Mouse (Mus musculus) brown adipose tissue, adult 24 weeks (tissue): ENCODE measurements at regions not wholly inside any gene's neighbourhood (a gene's known extent, or its start where the extent isn't known, plus 50 kb on each side); places are given as distances from the start of the nearest gene placed in this dataset.

ENCODE experiments used
- H3K27ac ChIP-seq: fragments of 200-500 bp; replicated peaks from 2 replicates; pipeline ENCODE4 v1.5.1; 2012; ENCODE audit warnings: low read depth, mild to moderate bottlenecking, low read length
- H3K4me1 ChIP-seq: fragments of 200-500 bp; 2 replicates; pipeline ENCODE4 v1.6.1; 2012; ENCODE audit warnings: low read length, mixed read lengths; ENCODE audit not compliant: control insufficient read depth, insufficient read depth, insufficient read length
- H3K4me3 ChIP-seq: fragments of 200-500 bp; 2 replicates; pipeline ENCODE4 v1.5.1; 2012; ENCODE audit warnings: low read depth, mild to moderate bottlenecking, low read length, moderate library complexity; ENCODE audit not compliant: insufficient read depth

DNA sequence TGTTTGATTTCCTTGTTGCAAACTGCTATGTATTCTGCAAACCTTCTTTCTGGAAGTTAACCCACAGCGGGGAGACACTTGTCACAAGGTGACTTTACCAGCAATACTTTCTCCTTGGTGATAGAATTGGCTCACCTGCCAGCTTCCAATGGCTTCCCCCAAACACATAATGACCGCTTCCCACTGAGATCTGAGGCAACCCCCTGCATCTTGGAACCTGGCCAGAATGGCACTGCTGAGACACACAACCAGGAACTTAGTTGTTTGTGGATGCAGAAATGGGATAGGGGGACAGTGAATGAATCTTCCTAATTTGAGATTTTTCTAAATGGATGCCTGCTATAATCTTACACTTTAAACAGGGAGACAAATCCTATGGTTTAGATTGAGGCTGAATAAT lies 224.3 kb upstream of the Dph6 start:
- Histone ChIP-seq H3K27ac (no peak overlapping the region), H3K4me1 (no peaks in the 10 kb centered on the region), H3K4me3 (no peak overlapping the region)

DNA sequence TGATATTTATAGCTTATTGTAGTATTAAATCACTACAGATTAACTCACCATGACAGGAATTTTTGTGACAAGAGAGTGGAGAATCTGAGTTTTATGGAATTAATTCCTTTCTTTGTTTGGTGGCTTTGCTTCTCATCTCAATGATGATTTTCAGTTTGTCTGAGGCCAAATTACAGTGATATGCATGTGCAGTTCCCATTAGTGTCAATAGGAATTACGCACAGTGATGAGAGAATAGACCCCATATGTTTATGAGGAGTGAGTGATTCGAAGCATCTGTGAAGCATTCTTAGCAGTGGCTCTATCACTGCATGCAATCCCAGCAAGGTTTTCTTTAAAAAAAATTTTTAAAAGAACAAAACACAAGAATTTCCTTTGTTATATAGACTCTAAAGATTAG lies 225.0 kb upstream of the Dph6 start:
- no peak overlapping the region for H3K4me3 ChIP-seq
- no peak overlapping the region for H3K27ac ChIP-seq
- H3K4me1 ChIP-seq = no peaks in the 10 kb centered on the region

DNA sequence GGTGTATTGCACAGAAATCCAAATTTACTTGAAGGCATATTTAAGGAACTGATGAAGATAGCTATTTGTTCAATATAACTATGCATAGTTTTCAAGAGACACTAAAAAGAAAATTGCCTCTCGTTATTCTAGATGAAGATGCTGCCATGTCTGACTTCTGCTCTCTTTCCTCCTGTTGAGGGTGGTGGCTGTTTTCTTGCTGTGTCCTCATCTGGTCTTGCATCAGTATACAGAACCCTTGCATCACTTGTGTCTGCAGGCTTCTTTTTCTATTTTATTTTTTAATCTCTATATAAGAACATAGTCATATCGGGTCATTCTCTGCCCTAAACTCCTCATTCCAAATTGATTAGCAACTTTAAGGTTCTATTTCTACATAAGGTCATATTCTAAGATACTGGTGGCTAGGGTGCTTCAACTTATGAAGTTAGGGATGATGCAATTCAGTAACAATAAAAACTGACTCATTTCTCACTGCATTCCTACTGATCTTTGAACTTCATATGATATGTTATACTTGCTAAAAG lies 231.0 kb upstream of the Dph6 start:
- Histone ChIP-seq H3K27ac (no peak overlapping the region), H3K4me1 (no peaks in the 10 kb centered on the region), H3K4me3 (no peak overlapping the region)

DNA sequence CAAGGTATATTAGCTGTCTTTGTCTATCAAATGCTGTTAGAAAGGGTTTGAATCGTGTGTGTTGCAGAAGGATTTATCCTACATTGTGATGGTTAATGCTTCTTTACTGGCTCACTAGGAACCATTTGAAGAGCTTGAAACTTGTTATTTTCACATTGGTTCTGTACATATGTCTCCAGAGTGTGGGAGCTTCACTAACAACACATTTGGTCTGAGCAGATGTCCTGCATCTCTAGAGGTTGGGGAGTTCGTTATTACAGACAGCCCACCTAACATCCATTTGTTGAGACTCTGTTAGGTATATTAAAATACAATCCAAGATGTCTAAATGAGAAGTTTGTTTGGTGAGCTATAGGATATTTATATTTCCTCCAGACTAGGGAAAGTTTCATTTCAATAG lies 244.0 kb upstream of the Dph6 start:
- Histone ChIP-seq H3K4me1 (no peaks in the 10 kb centered on the region), H3K27ac (no peak overlapping the region), H3K4me3 (no peak overlapping the region)

DNA sequence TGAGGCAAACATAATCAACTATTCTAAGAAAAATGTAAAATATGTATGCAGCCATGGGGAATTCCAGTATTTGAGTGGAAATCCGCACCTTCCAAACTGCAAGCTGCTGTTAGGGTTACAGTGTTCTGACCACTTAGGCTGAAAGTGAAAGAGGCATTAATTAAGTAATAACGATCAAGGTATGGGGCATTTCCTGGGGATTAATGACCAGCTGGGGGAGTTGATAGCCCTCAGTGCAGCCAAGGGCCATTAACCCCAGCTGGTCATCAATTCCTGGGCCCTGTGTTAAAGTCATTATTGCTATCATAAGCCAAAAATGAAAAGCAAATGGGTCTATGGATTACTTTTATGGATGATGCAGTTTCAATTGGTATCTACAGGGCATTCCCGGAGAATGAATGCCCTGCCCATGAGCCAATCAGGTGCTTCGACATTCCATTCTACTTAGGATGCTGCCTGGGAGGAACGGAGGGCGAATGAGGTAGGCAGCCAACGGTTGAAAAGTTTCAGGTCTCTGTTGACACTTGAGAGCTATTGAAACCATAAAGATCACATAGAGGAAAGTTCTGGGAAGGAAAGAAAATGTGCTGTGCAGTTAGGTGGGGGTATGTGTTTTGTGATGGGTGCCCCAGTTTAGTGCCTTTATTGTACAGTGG lies 257.2 kb upstream of the Dph6 start:
- Histone ChIP-seq H3K4me3 (no peak overlapping the region), H3K27ac (no peak overlapping the region), H3K4me1 (no peaks in the 10 kb centered on the region)

DNA sequence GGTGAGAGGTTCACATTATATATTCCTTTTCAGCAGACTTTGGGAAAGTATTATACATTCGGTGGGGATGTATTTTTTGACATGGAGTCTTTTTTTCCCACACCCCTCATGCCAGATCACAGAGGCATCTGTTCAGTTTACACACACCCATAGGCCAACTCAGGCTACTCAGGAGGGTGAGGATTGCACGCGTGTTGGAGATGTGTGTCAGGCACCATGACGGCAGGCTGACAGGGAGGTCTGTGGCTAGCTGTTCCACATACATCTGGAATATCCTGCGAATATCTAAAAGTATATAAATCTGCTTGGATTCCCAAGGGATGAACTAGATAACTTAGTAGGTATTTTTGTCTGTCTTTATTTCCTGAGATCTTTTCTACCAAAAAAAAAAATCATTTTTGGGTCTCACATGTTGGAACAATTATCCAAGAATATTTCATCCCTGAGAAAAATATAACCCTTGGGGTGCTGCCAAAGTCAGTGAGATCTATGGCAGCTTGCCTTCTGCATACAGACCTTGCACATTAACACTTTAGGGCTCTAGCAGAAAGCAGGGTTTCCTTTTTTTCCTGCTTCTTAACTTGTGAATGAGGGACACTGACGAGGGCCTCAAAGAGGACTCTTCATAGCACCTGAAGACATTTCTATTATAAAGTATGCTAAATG lies 260.4 kb upstream of the Dph6 start:
- H3K4me3 ChIP-seq = no peak overlapping the region

DNA sequence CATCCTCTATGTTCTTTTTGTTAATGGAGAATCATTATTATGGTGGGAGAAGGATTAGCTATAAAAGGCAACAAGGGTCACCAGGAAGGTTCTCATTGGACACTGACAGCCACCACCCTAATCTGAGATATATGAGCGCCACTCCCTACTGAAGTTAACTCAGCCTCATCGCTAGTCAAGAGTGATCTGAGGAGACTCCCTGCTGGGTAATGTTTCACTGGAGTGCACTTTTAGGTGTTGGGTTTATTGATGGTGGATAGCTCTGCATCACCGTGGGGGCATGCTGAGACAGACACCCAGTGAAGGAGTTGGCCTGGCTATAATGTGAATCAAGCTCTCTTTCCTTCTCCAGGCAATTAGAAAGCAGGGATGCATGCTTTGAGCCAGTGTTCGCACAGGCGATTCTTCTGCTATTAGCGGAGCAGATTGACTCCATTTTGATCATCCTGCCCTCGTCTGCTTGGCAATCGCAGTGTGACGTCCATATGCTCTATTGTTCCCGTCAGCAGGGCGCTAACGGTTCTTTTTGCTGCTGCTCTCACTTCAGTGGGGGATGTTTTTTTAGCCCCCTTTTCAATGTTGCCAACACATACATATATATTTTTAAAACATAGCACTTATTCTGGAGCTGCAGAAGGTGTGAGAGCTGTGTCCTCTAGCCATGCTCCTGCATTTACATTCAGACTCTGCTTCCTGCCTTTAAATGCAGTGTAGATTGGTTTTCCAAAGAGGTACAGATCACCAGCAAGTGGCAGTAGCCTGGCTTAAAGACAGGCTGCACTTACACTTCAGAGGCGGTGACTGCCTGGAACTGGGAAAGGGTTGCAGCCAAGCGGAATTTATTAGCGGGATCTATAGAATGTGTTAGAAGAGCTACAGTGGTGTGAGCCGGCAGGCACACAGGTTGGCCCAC lies 263.9 kb upstream of the Dph6 start:
- Histone ChIP-seq H3K4me1 (no peaks in the 10 kb centered on the region), H3K27ac (no peak overlapping the region), H3K4me3 (no peak overlapping the region)

More for the DNA sequence above, 260.4 kb upstream of the Dph6 start:
- H3K4me1 ChIP-seq = no peaks in the 10 kb centered on the region
- no peak overlapping the region for H3K27ac ChIP-seq

DNA sequence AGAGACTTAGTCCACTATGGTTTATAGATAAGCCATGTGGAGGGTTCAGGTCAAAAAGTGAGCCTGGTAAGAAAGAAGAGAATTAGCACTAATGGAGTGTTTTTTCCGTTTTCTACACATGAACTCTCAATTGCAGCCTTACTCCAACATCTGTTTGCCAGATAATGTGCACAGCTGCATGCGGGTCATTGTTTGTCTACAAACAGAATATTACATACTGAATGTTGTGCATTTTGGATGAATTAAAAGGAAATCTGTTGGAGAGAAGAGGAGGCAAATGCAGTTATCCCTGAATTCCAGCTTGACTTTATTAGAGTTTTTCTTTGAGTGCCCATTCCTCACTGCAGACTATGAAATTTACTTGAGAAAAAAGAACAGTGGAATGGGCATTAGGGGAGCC lies 269.1 kb upstream of the Dph6 start:
- Histone ChIP-seq H3K27ac (no peak overlapping the region), H3K4me1 (no peaks in the 10 kb centered on the region), H3K4me3 (no peak overlapping the region)

DNA sequence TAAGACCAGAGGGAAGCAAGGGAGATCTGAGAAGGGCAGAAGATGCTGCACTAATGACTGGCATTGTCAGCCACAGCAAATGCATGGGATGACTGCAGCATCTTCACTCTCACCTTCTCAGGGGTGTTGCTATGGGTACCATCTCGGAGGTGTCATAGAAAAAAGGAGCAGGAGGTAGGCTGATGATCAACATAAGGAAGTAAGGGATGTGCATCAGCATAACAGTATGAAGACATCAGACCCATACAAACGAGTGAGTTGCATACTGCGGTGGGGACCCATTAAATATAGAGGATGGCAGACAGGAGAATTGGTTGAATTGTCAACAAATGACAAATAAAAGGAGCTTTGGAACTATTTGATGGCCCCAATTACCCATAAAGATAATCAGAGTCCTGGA lies 280.7 kb upstream of the Dph6 start:
- no peaks in the 10 kb centered on the region for H3K4me1 ChIP-seq
- H3K27ac ChIP-seq = no peak overlapping the region
- H3K4me3 ChIP-seq = no peak overlapping the region

DNA sequence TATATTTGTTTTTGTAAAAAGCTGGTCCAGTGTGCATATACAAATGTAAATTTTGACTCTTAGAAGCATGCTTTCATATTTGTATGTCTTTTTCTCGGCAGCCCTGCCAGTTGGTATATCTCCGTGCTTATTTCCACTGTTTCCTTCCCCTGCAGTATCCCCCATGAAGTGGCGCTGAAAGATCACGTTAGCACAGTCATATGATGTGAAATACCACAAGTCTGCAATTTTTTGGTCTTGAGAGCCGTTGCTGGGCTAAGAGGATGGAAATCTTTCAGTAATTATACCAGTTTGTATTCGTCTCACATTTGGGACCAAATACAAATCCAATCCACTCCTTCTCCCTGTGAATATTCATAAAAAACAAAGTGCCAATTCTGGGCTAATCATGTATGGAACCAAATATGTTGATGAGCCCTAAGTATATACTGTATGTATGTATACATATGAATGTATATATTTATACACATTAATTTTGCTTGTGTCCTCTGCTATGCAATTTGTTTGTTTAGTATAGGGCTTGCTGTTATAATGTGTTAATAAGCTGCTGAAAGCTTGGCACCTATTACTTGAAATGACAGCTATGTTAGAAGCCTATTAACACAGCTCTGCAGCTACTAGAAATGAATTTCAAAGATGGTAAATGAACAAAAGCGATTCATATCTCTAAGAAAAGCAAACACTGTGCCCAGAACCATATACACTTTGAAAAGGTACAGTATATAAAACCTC lies 283.8 kb upstream of the Dph6 start:
- H3K4me1 ChIP-seq = no peaks in the 10 kb centered on the region
- no peak overlapping the region for H3K27ac ChIP-seq
- no peak overlapping the region for H3K4me3 ChIP-seq

DNA sequence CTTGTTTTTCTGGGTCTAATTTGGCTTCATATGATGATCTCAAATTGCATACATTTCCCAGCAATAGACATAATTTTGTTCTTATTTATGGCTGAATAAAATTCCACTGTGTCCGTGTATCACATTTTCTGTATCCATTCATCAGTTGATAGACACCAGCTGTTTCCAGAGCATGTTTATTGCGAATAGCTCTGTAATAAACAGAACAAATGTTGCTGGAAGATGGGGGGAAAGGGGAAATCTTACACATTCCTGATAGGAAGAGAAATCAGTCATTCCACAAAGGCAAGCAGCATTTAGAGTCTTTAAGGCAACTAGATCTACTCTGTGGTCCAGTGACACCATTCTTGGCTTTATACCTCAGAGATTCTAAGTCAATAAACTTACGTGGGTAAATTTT lies 311.3 kb upstream of the Dph6 start:
- Histone ChIP-seq H3K4me3 (no peak overlapping the region), H3K27ac (no peak overlapping the region), H3K4me1 (no peaks in the 10 kb centered on the region)

DNA sequence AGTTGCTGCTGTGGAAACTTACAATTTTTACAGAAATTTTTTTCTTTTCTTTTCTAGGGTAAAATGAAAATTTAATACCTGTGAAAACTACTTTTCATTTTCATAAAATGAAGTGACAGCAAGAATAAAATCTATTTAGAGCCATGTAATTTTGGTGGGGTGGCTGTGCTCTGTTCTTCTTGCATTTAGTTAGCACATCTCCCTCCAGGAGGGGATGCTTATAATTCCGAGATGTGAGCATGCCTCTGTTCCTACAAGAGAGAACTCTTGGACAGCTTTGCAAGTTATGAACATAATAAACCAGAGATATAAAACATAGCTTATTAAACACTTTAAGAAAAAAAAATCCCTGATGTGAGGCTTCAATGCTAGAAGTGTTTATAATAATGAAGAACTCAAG lies 313.9 kb upstream of the Dph6 start:
- H3K4me1 ChIP-seq = no peaks in the 10 kb centered on the region
- no peak overlapping the region for H3K4me3 ChIP-seq
- H3K27ac ChIP-seq = no peak overlapping the region

DNA sequence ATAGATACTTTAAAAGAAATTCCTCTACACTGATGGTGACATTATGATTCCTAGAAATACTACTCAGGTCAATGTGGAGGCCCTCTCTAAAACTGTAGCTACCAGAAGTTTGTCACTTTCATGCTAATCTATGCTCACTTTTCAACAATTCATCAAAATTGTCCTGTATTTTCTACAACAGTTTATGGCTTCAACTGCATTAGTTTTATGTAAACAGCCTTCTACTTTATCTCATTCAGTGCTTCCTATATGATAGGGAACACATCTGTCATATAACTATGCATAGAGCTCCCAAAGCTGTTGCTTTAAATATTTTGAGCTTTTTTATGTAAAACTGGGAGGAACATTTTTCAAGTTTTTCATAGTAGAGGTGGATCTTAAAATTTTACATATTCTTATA lies 338.7 kb upstream of the Dph6 start:
- Histone ChIP-seq H3K27ac (no peak overlapping the region), H3K4me3 (no peak overlapping the region), H3K4me1 (no peaks in the 10 kb centered on the region)

DNA sequence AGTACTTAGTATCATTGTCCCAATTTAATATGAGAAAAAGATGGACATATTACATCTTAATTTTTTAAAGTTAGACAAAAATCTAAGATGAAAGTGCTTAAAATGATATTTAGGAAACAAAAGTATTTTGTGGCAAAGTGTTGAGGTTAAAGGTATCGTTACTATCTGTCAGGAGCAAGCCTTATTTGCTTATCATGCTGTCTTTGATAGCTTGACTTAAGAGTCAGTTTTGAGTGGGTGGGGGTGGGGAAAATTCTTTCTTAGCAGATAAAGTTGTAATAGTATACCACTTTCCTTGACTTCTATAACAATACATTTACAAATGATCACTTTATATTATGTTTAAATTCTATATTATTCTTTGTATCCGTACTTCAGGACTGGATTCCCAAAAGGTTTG lies 339.1 kb upstream of the Dph6 start:
- Histone ChIP-seq H3K4me1 (no peaks in the 10 kb centered on the region), H3K27ac (no peak overlapping the region), H3K4me3 (no peak overlapping the region)
